In genomic region chr5:149320534-149321482, GRCm38 (mm10) we compare ENCODE assay signal across 7 mouse cellular contexts. TPM values are rescaled to one million over a fixed set of nuclear protein-coding genes. Genes with fewer than 3 reads are reported as not detected.
DNase-seq lines count a peak whose midpoint lies in the region; ATAC-seq lines count a peak whose summit lies in the region.

No protein-coding gene starts in this region.

- peak overlapping the region; percentile 6; the same call in 1 of the 2 replicates for H3K4me3 ChIP-seq in forebrain, embryonic 11.5 days (ENCODE audit: low read depth, low read length)
- H3K4me3 ChIP-seq in heart, embryonic 15.5 days, result 0 out of 2 replicates have a peak overlapping the region, but pooled peaks have one; percentile 2
- 0 out of 2 replicates have a peak overlapping the region, but pooled peaks have one; percentile 10 for H3K4me3 ChIP-seq in kidney, embryonic 16.5 days (ENCODE audit: low read length)
- H3K4me3 ChIP-seq in liver, embryonic 11.5 days (ENCODE audit: low read depth, low read length), result no peak overlapping the region

- H3K4me1 ChIP-seq in forebrain, embryonic 11.5 days (replicated peaks; ENCODE audit: control insufficient read depth, insufficient read depth, low read length), result peaks cover 25% of the 10 kb centered on the region
- peaks cover 50% of the 10 kb centered on the region for H3K4me1 ChIP-seq in heart, embryonic 15.5 days (replicated peaks)
- peaks cover 38% of the 10 kb centered on the region for H3K4me1 ChIP-seq in kidney, embryonic 16.5 days (ENCODE audit: insufficient read depth, low read length)
- H3K4me1 ChIP-seq in liver, embryonic 11.5 days (replicated peaks; ENCODE audit: control insufficient read depth, insufficient read depth, low read length), result peaks cover 30% of the 10 kb centered on the region

- H3K36me3 ChIP-seq in forebrain, embryonic 11.5 days (ENCODE audit: control insufficient read depth, insufficient read depth, low read length), result no peaks in the 10 kb centered on the region
- H3K36me3 ChIP-seq in heart, embryonic 15.5 days, result no peaks in the 10 kb centered on the region
- no peaks in the 10 kb centered on the region for H3K36me3 ChIP-seq in kidney, embryonic 16.5 days (ENCODE audit: insufficient read depth, low read length)
- no peaks in the 10 kb centered on the region for H3K36me3 ChIP-seq in liver, embryonic 11.5 days (ENCODE audit: control insufficient read depth, insufficient read depth, low read length)

- H3K4me2 ChIP-seq in forebrain, embryonic 11.5 days (ENCODE audit: low read depth, low read length, severe bottlenecking), result peak overlapping the region; percentile 44
- H3K4me2 ChIP-seq in heart, embryonic 15.5 days, result peak overlapping the region; percentile 54
- peak overlapping the region; percentile 41 for H3K4me2 ChIP-seq in kidney, embryonic 16.5 days (replicated peaks; ENCODE audit: low read depth, low read length)
- peak overlapping the region; percentile 36 for H3K4me2 ChIP-seq in liver, embryonic 11.5 days

- peak; percentile 59 for DNase-seq in adrenal gland, adult 2 months
- peak; percentile 89 for DNase-seq in forebrain, embryonic 11.5 days (ENCODE audit: low spot score)
- DNase-seq in liver, embryonic 11.5 days (ENCODE audit: low spot score), result peak; percentile 71
- DNase-seq in neural tube, embryonic 10.5 days (ENCODE audit: extremely low spot score, low spot score), result peak; percentile 90
- DNase-seq in thymus, adult 18-20 months, result peak; percentile 84 to 89

- H3K9me3 ChIP-seq in forebrain, embryonic 11.5 days (ENCODE audit: control insufficient read depth, low read length), result no peaks in the 10 kb centered on the region
- H3K9me3 ChIP-seq in heart, embryonic 15.5 days (replicated peaks), result no peaks in the 10 kb centered on the region
- no peaks in the 10 kb centered on the region for H3K9me3 ChIP-seq in kidney, embryonic 16.5 days (ENCODE audit: low read length)
- H3K9me3 ChIP-seq in liver, embryonic 11.5 days (ENCODE audit: control insufficient read depth, low read length), result no peaks in the 10 kb centered on the region

- H3K27me3 ChIP-seq in forebrain, embryonic 11.5 days (ENCODE audit: control insufficient read depth, insufficient read depth, low read length), result no peaks in the 10 kb centered on the region
- H3K27me3 ChIP-seq in heart, embryonic 15.5 days, result no peaks in the 10 kb centered on the region
- H3K27me3 ChIP-seq in kidney, embryonic 16.5 days (ENCODE audit: insufficient read depth, low read length), result no peaks in the 10 kb centered on the region
- peaks cover 13% of the 10 kb centered on the region for H3K27me3 ChIP-seq in liver, embryonic 11.5 days (replicated peaks; ENCODE audit: control insufficient read depth, insufficient read depth, low read length)

- peak overlapping the region; percentile 79 for H3K27ac ChIP-seq in forebrain, embryonic 11.5 days (ENCODE audit: low read depth, low read length)
- peak overlapping the region; percentile 91 for H3K27ac ChIP-seq in heart, embryonic 15.5 days
- peak overlapping the region; percentile 94 for H3K27ac ChIP-seq in kidney, embryonic 16.5 days (ENCODE audit: low read length)
- H3K27ac ChIP-seq in liver, embryonic 11.5 days (ENCODE audit: low read depth, low read length), result peak overlapping the region; percentile 73

- peak overlapping the region; percentile 57 for H3K9ac ChIP-seq in forebrain, embryonic 11.5 days (ENCODE audit: low read length)
- peak overlapping the region; percentile 38 for H3K9ac ChIP-seq in heart, embryonic 15.5 days
- H3K9ac ChIP-seq in kidney, embryonic 16.5 days (replicated peaks; ENCODE audit: low read length), result peak overlapping the region; percentile 50
- H3K9ac ChIP-seq in liver, embryonic 11.5 days (ENCODE audit: low read depth, low read length), result no peak overlapping the region

- peak; percentile 90 for ATAC-seq in forebrain, embryonic 11.5 days (replicated peaks; ENCODE audit: low FRiP score)
- peak; percentile 90 for ATAC-seq in heart, embryonic 15.5 days (replicated peaks; ENCODE audit: insufficient number of reproducible peaks, insufficient read depth, low FRiP score, low read depth)
- ATAC-seq in kidney, embryonic 16.5 days (ENCODE audit: low FRiP score, low TSS enrichment), result peak; percentile 87
- peak; percentile 62 for ATAC-seq in liver, embryonic 11.5 days (replicated peaks; ENCODE audit: low FRiP score)

- WGBS in forebrain, embryonic 11.5 days, result 1% methylated on average over 15 of the region's 15 CpGs
- 1% methylated on average over 15 of the region's 15 CpGs for WGBS in heart, embryonic 15.5 days
- under 1% methylated on average over 15 of the region's 15 CpGs for WGBS in kidney, embryonic 16.5 days
- 6% methylated on average over 15 of the region's 15 CpGs for WGBS in liver, embryonic 11.5 days

RNA-seq across cellular contexts. Expression of gene Alox5ap, which starts 56.2 kb away (rescaled TPM):
- 10 to 100 TPM; 22.8 to 27.0 TPM for total RNA-seq in adrenal gland, adult 2 months (2021)
- polyA plus RNA-seq in adrenal gland, adult 2 months (2012; rRNA removed), result 9.0 and 9.1 TPM in 2 replicates
- 4.5 and 4.7 TPM in 2 replicates for polyA plus RNA-seq in forebrain, embryonic 11.5 days (2014; fragmentation: Nextera tagmentation; extraction: Ambion mirVana)
- 6.7 and 14.6 TPM in 2 replicates for polyA plus RNA-seq in heart, embryonic 15.5 days (2015; fragmentation: Nextera tagmentation; extraction: Ambion mirVana)
- polyA plus RNA-seq in kidney, embryonic 16.5 days (2015; fragmentation: Nextera tagmentation; extraction: Ambion mirVana), result 12.6 and 17.8 TPM in 2 replicates
- polyA plus RNA-seq in liver, embryonic 11.5 days (2014; fragmentation: Nextera tagmentation; extraction: Ambion mirVana), result 20.7 and 24.4 TPM in 2 replicates
